Mouse (Mus musculus): ENCODE measurements around the gene Cd99l2.

- TF ChIP-seq CTCF (IDR thresholded peaks at IDR 0.05; ENCODE audit: control insufficient read depth, insufficient read depth, insufficient replicate concordance, low read depth, low read length) (no peak), POLR2A (IDR thresholded peaks at IDR 0.05; ENCODE audit: control insufficient read depth, low read depth, low read length) (no peak)
Observed at GRCm38 (mm10) chrX:71396326-71396725, 96.3 kb downstream of the Cd99l2 start.
